Mouse (Mus musculus) heart, postnatal 0 days (tissue): ENCODE measurements around the gene Amt. TPM values are rescaled to one million over a fixed set of nuclear protein-coding genes. Genes with fewer than 3 reads are reported as not detected.

Experiments used
- ATAC-seq: fragments of 200-750 bp; cut with Nextera tagmentation; 2 replicates; pipeline ENCODE4 v1.8.0; 2017; ENCODE audit warnings: low read depth, moderate number of reproducible peaks, moderate library complexity; ENCODE audit not compliant: insufficient read depth
- DNase-seq: peaks from one replicate; pipeline ENCODE4 v3.0.0-alpha.2; 2016; ENCODE audit warnings: low spot score
- H3K27ac ChIP-seq: fragments of 300-500 bp; sonication (generic); 2 replicates; pipeline ENCODE4 v1.5.1; 2014; ENCODE audit warnings: low read depth, mild to moderate bottlenecking
- H3K27me3 ChIP-seq: fragments of 300-500 bp; sonication (generic); 2 replicates; pipeline ENCODE4 v1.6.1; 2014; ENCODE audit warnings: low read length, mixed read lengths; ENCODE audit not compliant: control insufficient read depth, insufficient read depth
- H3K36me3 ChIP-seq: fragments of 300-500 bp; sonication (generic); replicated peaks from 2 replicates; pipeline ENCODE4 v1.6.1; 2014; ENCODE audit warnings: low read length, mixed read lengths; ENCODE audit not compliant: control insufficient read depth, insufficient read depth
- H3K4me1 ChIP-seq: fragments of 300-500 bp; sonication (generic); 2 replicates; pipeline ENCODE4 v1.6.1; 2014; ENCODE audit warnings: antibody characterized with exemption; ENCODE audit not compliant: control insufficient read depth, insufficient read depth
- H3K4me2 ChIP-seq: fragments of 300-500 bp; sonication (generic); 2 replicates; pipeline ENCODE4 v1.6.1; 2014; ENCODE audit warnings: low read depth, mild to moderate bottlenecking, low read length, moderate library complexity
- H3K4me3 ChIP-seq: fragments of 300-500 bp; sonication (generic); 2 replicates; pipeline ENCODE4 v1.5.1; 2014; ENCODE audit warnings: low read depth, low read length
- H3K9ac ChIP-seq: fragments of 300-500 bp; sonication (generic); replicated peaks from 2 replicates; pipeline ENCODE4 v1.6.1; 2014; ENCODE audit warnings: low read depth, low read length, mixed read lengths
- H3K9me3 ChIP-seq: fragments of 300-500 bp; sonication (generic); replicated peaks from 2 replicates; pipeline ENCODE4 v1.6.1; 2016; ENCODE audit warnings: low read length; ENCODE audit not compliant: control insufficient read depth
- CTCF ChIP-seq: IDR thresholded peaks from 2 replicates; pipeline ENCODE4 v1.5.1; 2016; ENCODE audit warnings: antibody characterized with exemption, control low read depth, low read depth
- EP300 ChIP-seq: IDR thresholded peaks from 2 replicates; pipeline ENCODE4 v1.6.1; 2016; ENCODE audit warnings: antibody characterized with exemption, low read depth
- WGBS: fragments of 180-500 bp; shearing (Covaris S2); extraction: QIAGEN DNeasy Blood & Tissue Kit; methylation state at CpG from one replicate; pipeline ENCODE4 v1.1.7; 2014; 5-methylcytosine and 5-hydroxymethylcytosine counted together
- polyA plus RNA-seq: library from polyadenylated mRNA; unstranded; fragments of >200 nt; fragmentation: Nextera tagmentation; extraction: Ambion mirVana; gene quantifications from 2 replicates; pipeline ENCODE4 v1.2.1, GENCODE M21; 2015
- total RNA-seq: library from RNA; depleted of rRNA; stranded (reverse); fragments of >200 nt; gene quantifications from 2 replicates; pipeline ENCODE4 v1.2.3, GENCODE M21; 2014; ENCODE audit warnings: low replicate concordance

Amt gene
- total and polyA plus RNA-seq, 2 experiments from 2014 or later: 3.7 to 5.4 TPM

- peaks cover 21% of the 10 kb centered on the region for H3K4me1 ChIP-seq
- no peak for ATAC-seq
- no peak for TF ChIP-seq CTCF
- TF ChIP-seq EP300: no peak
- no peaks in the 10 kb centered on the region for H3K9me3 ChIP-seq
- H3K36me3 ChIP-seq: peaks cover 5% of the 10 kb centered on the region; the same call in 1 of the 2 replicates
- peak overlapping the region; percentile 31 for H3K27ac ChIP-seq
- H3K4me2 ChIP-seq: no peak overlapping the region
- DNase-seq: peak; percentile 8
- no peak overlapping the region for H3K9ac ChIP-seq
- H3K27me3 ChIP-seq: no peaks in the 10 kb centered on the region
- no peak overlapping the region for H3K4me3 ChIP-seq
Measured at GRCm38 (mm10) chr9:108341801-108342200, 45.1 kb downstream of the Amt start.

- Histone ChIP-seq H3K9me3 (no peaks in the 10 kb centered on the region), H3K9ac (no peak overlapping the region), H3K4me1 (peaks cover 21% of the 10 kb centered on the region), H3K36me3 (peaks cover 5% of the 10 kb centered on the region; the same call in 1 of the 2 replicates), H3K27me3 (no peaks in the 10 kb centered on the region), H3K4me2 (no peak overlapping the region), H3K27ac (peak overlapping the region; percentile 31), H3K4me3 (no peak overlapping the region)
- no peak for TF ChIP-seq CTCF
- no peak for TF ChIP-seq EP300
- DNase-seq (peak; percentile 17), ATAC-seq (no peak)
- WGBS: 39% methylated on average over 5 of the region's 5 CpGs
Measured at GRCm38 (mm10) chr9:108342301-108342831, 45.7 kb downstream of the Amt start.

GRCm38 (mm10) chr9:108343331-108343730 lies 46.7 kb downstream of the Amt start:
- TF ChIP-seq CTCF (no peak), EP300 (no peak)
- no peak for ATAC-seq
- H3K4me1 ChIP-seq: peaks cover 21% of the 10 kb centered on the region
- DNase-seq: no peak
- H3K4me2 ChIP-seq: no peak overlapping the region
- no peak overlapping the region for H3K9ac ChIP-seq
- H3K27ac ChIP-seq: no peak overlapping the region
- 86% methylated on average over 3 of the region's 3 CpGs for WGBS
- no peaks in the 10 kb centered on the region for H3K9me3 ChIP-seq
- H3K36me3 ChIP-seq: no peaks in the 10 kb centered on the region
- H3K27me3 ChIP-seq: no peaks in the 10 kb centered on the region
- no peak overlapping the region for H3K4me3 ChIP-seq

GRCm38 (mm10) chr9:108343835-108344234 lies 47.2 kb downstream of the Amt start:
- DNase-seq (no peak), ATAC-seq (no peak)
- TF ChIP-seq EP300 (no peak), CTCF (no peak)
- Histone ChIP-seq H3K4me2 (no peak overlapping the region), H3K27ac (no peak overlapping the region), H3K9ac (no peak overlapping the region), H3K9me3 (no peaks in the 10 kb centered on the region), H3K27me3 (no peaks in the 10 kb centered on the region), H3K4me1 (peaks cover 25% of the 10 kb centered on the region), H3K4me3 (no peak overlapping the region), H3K36me3 (no peaks in the 10 kb centered on the region)
- 95% methylated on average over 1 of the region's 1 CpGs for WGBS

DNA sequence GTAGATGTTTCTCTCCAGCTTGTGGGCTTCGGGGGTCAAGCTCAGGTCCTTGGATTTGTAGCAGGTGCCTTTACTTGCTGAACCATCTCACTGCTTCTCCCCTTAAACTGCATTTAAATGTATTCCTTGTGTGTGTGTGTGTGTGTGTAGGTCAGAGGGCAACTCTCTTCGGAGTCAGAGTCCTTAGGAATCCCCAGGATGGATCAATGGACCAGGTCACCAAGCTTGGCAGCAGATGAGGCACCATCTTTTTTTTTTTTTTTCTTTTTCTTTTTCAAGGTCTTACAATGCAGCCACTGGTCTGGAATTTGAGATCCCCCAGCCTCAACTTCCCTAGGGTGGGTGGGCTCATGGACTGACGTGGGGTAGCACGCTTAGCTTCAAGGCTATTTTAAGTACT lies 47.8 kb downstream of the Amt start:
- no peak for DNase-seq
- no peak for ATAC-seq
- no peak for TF ChIP-seq CTCF
- no peak for TF ChIP-seq EP300
- Histone ChIP-seq H3K9me3 (no peaks in the 10 kb centered on the region), H3K27ac (no peak overlapping the region), H3K4me2 (no peak overlapping the region), H3K27me3 (no peaks in the 10 kb centered on the region), H3K4me3 (no peak overlapping the region), H3K9ac (no peak overlapping the region), H3K4me1 (peaks cover 30% of the 10 kb centered on the region), H3K36me3 (no peaks in the 10 kb centered on the region)
- 83% methylated on average over 4 of the region's 4 CpGs for WGBS

DNA sequence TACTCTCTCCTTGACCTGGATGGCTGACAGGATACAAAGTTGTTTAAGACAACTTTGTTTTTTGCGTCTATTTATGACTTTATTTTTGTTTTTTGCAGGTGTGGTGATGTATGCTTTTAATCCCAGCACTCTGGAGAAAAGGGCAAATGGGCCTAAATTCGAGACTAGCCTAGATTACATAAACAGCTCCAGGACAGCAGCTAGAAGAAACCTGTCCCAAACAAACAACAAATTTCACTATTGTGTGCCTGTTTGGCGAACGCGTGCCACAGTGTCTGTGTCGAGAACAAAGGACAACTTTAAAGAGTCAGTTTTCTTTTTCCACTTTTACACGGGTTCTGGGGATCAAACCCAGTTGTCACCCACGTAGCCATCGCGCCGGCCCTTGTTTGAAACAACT lies 50.4 kb downstream of the Amt start:
- no peak for ATAC-seq

More for the DNA sequence above, 50.4 kb downstream of the Amt start:
- Histone ChIP-seq H3K9ac (peak overlapping the region; percentile 79), H3K36me3 (peaks cover 14% of the 10 kb centered on the region), H3K4me1 (peaks cover 10% of the 10 kb centered on the region), H3K4me3 (peak overlapping the region; percentile 83), H3K27ac (peak overlapping the region; percentile 95), H3K27me3 (no peaks in the 10 kb centered on the region), H3K9me3 (no peaks in the 10 kb centered on the region), H3K4me2 (peak overlapping the region; percentile 83)
- WGBS: 4% methylated on average over 11 of the region's 11 CpGs
- TF ChIP-seq CTCF (no peak), EP300 (no peak)
- no peak for DNase-seq
